26 mouse cellular contexts compared by ENCODE assay signal in the genomic region with DNA sequence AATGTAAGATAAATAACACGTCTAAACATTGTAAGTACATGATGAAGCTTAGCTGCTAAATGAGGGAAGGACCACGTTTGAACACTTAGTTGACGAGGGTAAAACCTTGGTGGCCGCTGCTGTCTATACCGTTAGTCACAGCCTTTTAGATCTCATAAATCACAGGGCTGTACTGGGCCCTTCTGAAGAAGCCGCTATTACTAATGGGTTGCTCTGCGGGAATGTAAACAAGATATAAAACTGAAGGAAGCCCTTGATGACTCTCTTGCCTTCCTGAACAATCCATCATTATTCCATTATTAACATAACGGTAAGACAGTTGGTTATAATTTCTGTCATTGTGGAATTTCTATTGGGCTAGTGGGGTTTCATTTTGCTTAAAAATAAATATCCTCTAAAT.
DNase-seq lines count a peak whose midpoint lies in the region; ATAC-seq and TF ChIP-seq lines count a peak whose summit lies in the region.
"Had no signal": no experiment of that assay in that cellular context is flagged by ENCODE, and none has a peak within 500 bp of the region (broad histone marks: within the 10 kb centered on the region; RNA-seq: fewer than 3 reads in every experiment).

No protein-coding gene starts in this region.

- peaks cover 21% of the 10 kb centered on the region for H3K4me1 ChIP-seq in heart, embryonic 13.5 days
- no peaks in the 10 kb centered on the region for H3K4me1 ChIP-seq in heart, embryonic 11.5 days (ENCODE audit: control insufficient read depth, insufficient read depth, low read length)
- H3K4me1 ChIP-seq in intestine, embryonic 15.5 days (replicated peaks): peaks cover 2% of the 10 kb centered on the region; the same call in 1 of the 2 replicates
- no peaks in the 10 kb centered on the region for H3K4me1 ChIP-seq in intestine, postnatal 0 days (replicated peaks; ENCODE audit: control insufficient read depth, insufficient read depth, low read length)
- peaks cover 6% of the 10 kb centered on the region for H3K4me1 ChIP-seq in lung, embryonic 16.5 days (replicated peaks; ENCODE audit: control insufficient read depth, insufficient read depth, low read length)
- H3K4me1 ChIP-seq: forebrain, embryonic 15.5 days; liver, embryonic 13.5 days had no signal

- H3K4me2 ChIP-seq in heart, embryonic 13.5 days: no peak overlapping the region
- no peak overlapping the region for H3K4me2 ChIP-seq in heart, embryonic 11.5 days
- no peak overlapping the region for H3K4me2 ChIP-seq in intestine, embryonic 15.5 days (replicated peaks)
- H3K4me2 ChIP-seq in intestine, postnatal 0 days (replicated peaks; ENCODE audit: low read depth): no peak overlapping the region
- H3K4me2 ChIP-seq in lung, embryonic 16.5 days (ENCODE audit: low read depth, low read length): no peak overlapping the region
- H3K4me2 ChIP-seq: embryonic facial prominence, embryonic 13.5 days; forebrain, embryonic 15.5 days; limb, embryonic 13.5 days; liver, embryonic 13.5 days; midbrain, embryonic 11.5 days had no signal

- no peak overlapping the region for H3K4me3 ChIP-seq in heart, embryonic 13.5 days
- H3K4me3 ChIP-seq in heart, embryonic 11.5 days (ENCODE audit: low read depth, low read length): no peak overlapping the region
- H3K4me3 ChIP-seq in intestine, embryonic 15.5 days (replicated peaks): no peak overlapping the region
- H3K4me3 ChIP-seq in intestine, postnatal 0 days (ENCODE audit: low read depth, low read length): no peak overlapping the region
- H3K4me3 ChIP-seq in lung, embryonic 16.5 days (ENCODE audit: low read length): no peak overlapping the region
- H3K4me3 ChIP-seq: embryonic facial prominence, embryonic 13.5 days; forebrain, embryonic 10.5 days; forebrain, embryonic 15.5 days; limb, embryonic 13.5 days; liver, embryonic 13.5 days had no signal

- no peaks in the 10 kb centered on the region for H3K36me3 ChIP-seq in heart, embryonic 13.5 days
- no peaks in the 10 kb centered on the region for H3K36me3 ChIP-seq in heart, embryonic 11.5 days (ENCODE audit: control insufficient read depth, insufficient read depth, low read length)
- H3K36me3 ChIP-seq in intestine, embryonic 15.5 days: no peaks in the 10 kb centered on the region
- H3K36me3 ChIP-seq in intestine, postnatal 0 days (ENCODE audit: control insufficient read depth, insufficient read depth): no peaks in the 10 kb centered on the region
- H3K36me3 ChIP-seq in lung, embryonic 16.5 days (ENCODE audit: control insufficient read depth, insufficient read depth, low read length): no peaks in the 10 kb centered on the region
- H3K36me3 ChIP-seq: forebrain, embryonic 15.5 days; G1E; limb, embryonic 13.5 days; liver, embryonic 13.5 days had no signal

- H3K9me3 ChIP-seq in heart, embryonic 13.5 days: no peaks in the 10 kb centered on the region
- no peaks in the 10 kb centered on the region for H3K9me3 ChIP-seq in heart, embryonic 11.5 days (replicated peaks; ENCODE audit: control insufficient read depth, low read length)
- no peaks in the 10 kb centered on the region for H3K9me3 ChIP-seq in intestine, embryonic 15.5 days
- H3K9me3 ChIP-seq in intestine, postnatal 0 days (ENCODE audit: control insufficient read depth): no peaks in the 10 kb centered on the region
- no peaks in the 10 kb centered on the region for H3K9me3 ChIP-seq in lung, embryonic 16.5 days (ENCODE audit: control insufficient read depth, low read length)
- H3K9me3 ChIP-seq: embryonic facial prominence, embryonic 13.5 days; forebrain, embryonic 15.5 days; G1E; limb, embryonic 13.5 days; liver, embryonic 13.5 days had no signal

- H3K27me3 ChIP-seq in heart, embryonic 13.5 days (replicated peaks): no peaks in the 10 kb centered on the region
- H3K27me3 ChIP-seq in heart, embryonic 11.5 days (ENCODE audit: control insufficient read depth, insufficient read depth, low read length): no peaks in the 10 kb centered on the region
- no peaks in the 10 kb centered on the region for H3K27me3 ChIP-seq in intestine, embryonic 15.5 days (replicated peaks)
- H3K27me3 ChIP-seq in intestine, postnatal 0 days (replicated peaks; ENCODE audit: control insufficient read depth, insufficient read depth, low read length): no peaks in the 10 kb centered on the region
- H3K27me3 ChIP-seq in lung, embryonic 16.5 days (ENCODE audit: control insufficient read depth, insufficient read depth, low read depth, low read length): no peaks in the 10 kb centered on the region; the same call in 1 of the 2 replicates
- H3K27me3 ChIP-seq: embryonic facial prominence, embryonic 13.5 days; forebrain, embryonic 15.5 days; limb, embryonic 13.5 days; liver, embryonic 13.5 days had no signal

- no peak for TF ChIP-seq CTCF in intestine, postnatal 0 days (IDR thresholded peaks at IDR 0.05; ENCODE audit: low read depth)

- H3K9ac ChIP-seq in heart, embryonic 13.5 days: no peak overlapping the region
- no peak overlapping the region for H3K9ac ChIP-seq in heart, embryonic 11.5 days (ENCODE audit: low read depth, low read length)
- no peak overlapping the region for H3K9ac ChIP-seq in intestine, embryonic 15.5 days
- H3K9ac ChIP-seq in intestine, postnatal 0 days (ENCODE audit: low read depth, low read length): no peak overlapping the region
- no peak overlapping the region for H3K9ac ChIP-seq in lung, embryonic 16.5 days (ENCODE audit: low read length)
- H3K9ac ChIP-seq: embryonic facial prominence, embryonic 13.5 days; forebrain, embryonic 15.5 days; limb, embryonic 13.5 days; liver, embryonic 13.5 days had no signal

- 65% methylated on average over 8 of the region's 8 CpGs for WGBS in heart, embryonic 13.5 days
- 74% methylated on average over 8 of the region's 8 CpGs for whole genome bisulfite sequencing in heart, embryonic 11.5 days (ENCODE audit: insufficient replicate concordance)
- 20% methylated on average over 8 of the region's 8 CpGs for WGBS in intestine, embryonic 15.5 days
- WGBS in intestine, postnatal 0 days: 29% methylated on average over 8 of the region's 8 CpGs
- 22% methylated on average over 8 of the region's 8 CpGs for WGBS in lung, embryonic 16.5 days

- H3K27ac ChIP-seq in heart, embryonic 13.5 days (replicated peaks): peak overlapping the region; percentile 70
- H3K27ac ChIP-seq in heart, embryonic 11.5 days (ENCODE audit: low read depth, low read length): no peak overlapping the region
- H3K27ac ChIP-seq in intestine, embryonic 15.5 days: no peak overlapping the region
- no peak overlapping the region for H3K27ac ChIP-seq in intestine, postnatal 0 days (ENCODE audit: low read depth, low read length)
- no peak overlapping the region for H3K27ac ChIP-seq in lung, embryonic 16.5 days (ENCODE audit: low read length)
- H3K27ac ChIP-seq: embryonic facial prominence, embryonic 13.5 days; forebrain, embryonic 10.5 days; forebrain, embryonic 15.5 days; limb, embryonic 13.5 days; liver, embryonic 13.5 days had no signal

- no peak for ATAC-seq in heart, embryonic 13.5 days (ENCODE audit: extremely low read depth, insufficient number of reproducible peaks, low FRiP score, low TSS enrichment)
- no peak for ATAC-seq in heart, embryonic 11.5 days (replicated peaks; ENCODE audit: insufficient number of reproducible peaks, low FRiP score, low TSS enrichment)
- peak; percentile 41; the same call in 1 of the 2 replicates for ATAC-seq in intestine, embryonic 15.5 days
- no peak for ATAC-seq in intestine, postnatal 0 days
- ATAC-seq in lung, embryonic 16.5 days (ENCODE audit: low read depth): peak; percentile 47; the same call in 1 of the 2 replicates
- ATAC-seq: forebrain, embryonic 15.5 days; hindbrain, embryonic 16.5 days; midbrain, embryonic 16.5 days had no signal

- DNase-seq in lung, postnatal 4 days: no peak
- peak; percentile 45 for DNase-seq in mesoderm, embryonic 11.5 days (ENCODE audit: low read depth, low spot score)
- DNase-seq: adrenal gland, adult 8-10 months; cerebellum, adult 2 months; cerebellum, postnatal 14 days; gastrocnemius, postnatal 25 days; heart, adult 11 months; heart, postnatal 14 days; liver, embryonic 13.5 days; lung, adult 2 months; right cerebral cortex, postnatal 25 days; thymus, adult 18-20 months; thymus, postnatal 25 days had no signal

Comparison
In these comparisons a context has a peak if more than half of its experiments do, and no peak if none do; other contexts are left out.
1. ATAC-seq: peak in intestine, embryonic 15.5 days (single experiment) and lung, embryonic 16.5 days (single experiment); none in heart, embryonic 13.5 days (single experiment), heart, embryonic 11.5 days (single experiment) and intestine, postnatal 0 days (single experiment).